Mouse (Mus musculus) ES-E14 (cell line): ENCODE results near the gene Bri3bp.
A peak's percentile ranks its signal among the peaks of the same experiment; 100 is the strongest.

Experiments used
- CHD2 ChIP-seq: IDR thresholded peaks from 2 replicates; pipeline ENCODE4 v1.6.1; 2014; ENCODE audit warnings: mild to moderate bottlenecking, low read depth, low read length, inconsistent platforms
- HCFC1 ChIP-seq: IDR thresholded peaks from 2 replicates; pipeline ENCODE4 v1.6.1; 2012; ENCODE audit warnings: low read length, inconsistent platforms, borderline replicate concordance; ENCODE audit not compliant: insufficient read depth
- MAFK ChIP-seq: IDR thresholded peaks from 2 replicates; pipeline ENCODE4 v1.6.1; 2014; ENCODE audit warnings: mild to moderate bottlenecking, low read depth, low read length, inconsistent platforms; ENCODE audit not compliant: insufficient read depth
- ZNF384 ChIP-seq: IDR thresholded peaks from 2 replicates; pipeline ENCODE4 v1.6.1; 2012; ENCODE audit warnings: low read depth, low read length, inconsistent platforms

GRCm38 (mm10) chr5:125409348-125410090 lies 31.8 kb upstream of the Bri3bp start:
- TF ChIP-seq ZNF384: peak; percentile 97
- peak; percentile 92 for TF ChIP-seq MAFK
- no peak for TF ChIP-seq CHD2
- no peak for TF ChIP-seq HCFC1
